Mouse (Mus musculus): ENCODE measurements around the gene Cd164. TPM values are rescaled to one million over a fixed set of nuclear protein-coding genes. Genes with fewer than 3 reads are reported as not detected.

Gene Cd164
- 100 to 1,000 TPM; 126 to 138 TPM for total RNA-seq (2021)
- long read RNA-seq, experiment 1, transcript Cd164-201 (6 exons, 2,922 nt), result major isoform, 37 of 45 reads
- long read RNA-seq, experiment 1, partial matches to known transcripts, result 0 of 45 reads
- long read RNA-seq, experiment 1, other reads (novel, unspliced or antisense), result 8 of 45 reads
- long read RNA-seq, experiment 2, transcript Cd164-201 (6 exons, 2,922 nt), result major isoform, 54 of 58 reads
- long read RNA-seq, experiment 2, partial matches to known transcripts, result 2 of 58 reads
- long read RNA-seq, experiment 2, other reads (novel, unspliced or antisense), result 2 of 58 reads

GRCm38 (mm10) chr10:41518981-41519618, at the start of gene Cd164:
TSS of gene Cd164 (plus strand) at chr10:41519414.
- peak; percentile 92 for DNase-seq
- intact Hi-C loops (cut with DNase I; ENCODE audit: low total_unique reads), result loop anchor here (5.0 kb wide), 1 partner anchor 163 kb away; no protein-coding TSS in a partner anchor

- intact Hi-C loops (cut with DNase I; ENCODE audit: low total_unique reads), result no loop called here
- DNase-seq, result no peak
Measured at GRCm38 (mm10) chr10:41470693-41471092, 48.5 kb upstream of the Cd164 start.

- intact Hi-C loops (cut with DNase I; ENCODE audit: low total_unique reads), result no loop called here
- DNase-seq, result no peak
Measured at GRCm38 (mm10) chr10:41472534-41472933, 46.7 kb upstream of the Cd164 start.

GRCm38 (mm10) chr10:41472962-41473481, 46.2 kb upstream of the Cd164 start:
- no peak for DNase-seq
- intact Hi-C loops (cut with DNase I; ENCODE audit: low total_unique reads), result no loop called here

GRCm38 (mm10) chr10:41473782-41474468, 45.3 kb upstream of the Cd164 start:
- DNase-seq, result no peak
- intact Hi-C loops (cut with DNase I; ENCODE audit: low total_unique reads), result no loop called here

- no peak for DNase-seq
- intact Hi-C loops (cut with DNase I; ENCODE audit: low total_unique reads), result no loop called here
Measured at GRCm38 (mm10) chr10:41474981-41475391, 44.2 kb upstream of the Cd164 start.

- DNase-seq, result peak; percentile 69
- intact Hi-C loops (cut with DNase I; ENCODE audit: low total_unique reads), result no loop called here
Measured at GRCm38 (mm10) chr10:41476171-41477017, 42.8 kb upstream of the Cd164 start, which contains the start of gene Mical1. TSS of gene Mical1 (plus strand) at chr10:41476314.

- intact Hi-C loops (cut with DNase I; ENCODE audit: low total_unique reads), result no loop called here
- no peak for DNase-seq
Measured at GRCm38 (mm10) chr10:41477018-41477277, 42.3 kb upstream of the Cd164 start.

GRCm38 (mm10) chr10:41477278-41478181, 41.7 kb upstream of the Cd164 start:
- intact Hi-C loops (cut with DNase I; ENCODE audit: low total_unique reads), result no loop called here
- DNase-seq, result peak; percentile 78

GRCm38 (mm10) chr10:41479961-41480360, 39.3 kb upstream of the Cd164 start:
- DNase-seq, result no peak
- intact Hi-C loops (cut with DNase I; ENCODE audit: low total_unique reads), result no loop called here

GRCm38 (mm10) chr10:41480938-41481880, 38.0 kb upstream of the Cd164 start:
- intact Hi-C loops (cut with DNase I; ENCODE audit: low total_unique reads), result no loop called here
- no peak for DNase-seq

GRCm38 (mm10) chr10:41482446-41482845, 36.8 kb upstream of the Cd164 start:
- no peak for DNase-seq
- intact Hi-C loops (cut with DNase I; ENCODE audit: low total_unique reads), result no loop called here

- no peak for DNase-seq
- intact Hi-C loops (cut with DNase I; ENCODE audit: low total_unique reads), result no loop called here
Measured at GRCm38 (mm10) chr10:41485778-41486177, 33.4 kb upstream of the Cd164 start.

- intact Hi-C loops (cut with DNase I; ENCODE audit: low total_unique reads), result no loop called here
- DNase-seq, result no peak
Measured at GRCm38 (mm10) chr10:41486506-41487170, 32.6 kb upstream of the Cd164 start.

GRCm38 (mm10) chr10:41488877-41489276, 30.3 kb upstream of the Cd164 start:
- intact Hi-C loops (cut with DNase I; ENCODE audit: low total_unique reads), result no loop called here

GRCm38 (mm10) chr10:41489294-41489693, 29.9 kb upstream of the Cd164 start:
- DNase-seq, result no peak
- intact Hi-C loops (cut with DNase I; ENCODE audit: low total_unique reads), result no loop called here

More at GRCm38 (mm10) chr10:41488877-41489276, 30.3 kb upstream of the Cd164 start:
- DNase-seq, result no peak

All from gastrocnemius, postnatal 14 days (tissue).